Mouse (Mus musculus): ENCODE measurements around the gene Xkr8. TPM values are rescaled to one million over a fixed set of nuclear protein-coding genes. Genes with fewer than 3 reads are reported as not detected.

Xkr8 gene
- polyA plus RNA-seq, 1 experiment = 4.7 TPM

- no peaks in the 10 kb centered on the region for H3K79me3 ChIP-seq (ENCODE audit: low read depth)
- H3K27me3 ChIP-seq (ENCODE audit: control insufficient read depth, insufficient read depth, insufficient read length) = no peaks in the 10 kb centered on the region
- no peak overlapping the region for H3ac ChIP-seq (ENCODE audit: control insufficient read depth, insufficient read length, low read depth)
- H3K79me2 ChIP-seq (ENCODE audit: control insufficient read depth, insufficient read depth) = peaks cover 10% of the 10 kb centered on the region
- H3K36me3 ChIP-seq (ENCODE audit: control insufficient read depth, insufficient read depth) = no peaks in the 10 kb centered on the region
- no peak overlapping the region for H3K4me3 ChIP-seq (ENCODE audit: insufficient read depth, poor library complexity, severe bottlenecking)
- TF ChIP-seq USF1 (IDR thresholded peaks at IDR 0.05; ENCODE audit: low read depth) (no peak), CEBPB (IDR thresholded peaks at IDR 0.05; ENCODE audit: low read depth) (peak; percentile 19), MAX (IDR thresholded peaks at IDR 0.05) (no peak), FOSL1 (IDR thresholded peaks at IDR 0.05; ENCODE audit: insufficient read depth, low read length, poor library complexity, severe bottlenecking) (peak; percentile 29), MYOD1 (IDR thresholded peaks at IDR 0.05; ENCODE audit: control insufficient read depth, insufficient read length, low read depth) (no peak), MYOG (IDR thresholded peaks at IDR 0.05; ENCODE audit: control insufficient read depth, extremely low read depth, insufficient read length) (no peak), CTCF (IDR thresholded peaks at IDR 0.05; ENCODE audit: control insufficient read depth, insufficient read depth, insufficient read length) (no peak)
These were observed 25.4 kb upstream of the Xkr8 start for GRCm38 (mm10) chr4:132757633-132758351.

GRCm38 (mm10) chr4:132756974-132757373 is 24.6 kb upstream of the Xkr8 start, which contains the start of gene Smpdl3b:
Smpdl3b (minus strand) TSS chr4:132757252.
- no peaks in the 10 kb centered on the region for H3K36me3 ChIP-seq (ENCODE audit: control insufficient read depth, insufficient read depth)
- TF ChIP-seq CEBPB (IDR thresholded peaks at IDR 0.05; ENCODE audit: low read depth) (peak; percentile 30), MYOD1 (IDR thresholded peaks at IDR 0.05; ENCODE audit: control insufficient read depth, insufficient read length, low read depth) (no peak), USF1 (IDR thresholded peaks at IDR 0.05; ENCODE audit: low read depth) (peak; percentile 24), MYOG (IDR thresholded peaks at IDR 0.05; ENCODE audit: control insufficient read depth, extremely low read depth, insufficient read length) (no peak), MAX (IDR thresholded peaks at IDR 0.05) (peak; percentile 98), CTCF (IDR thresholded peaks at IDR 0.05; ENCODE audit: control insufficient read depth, insufficient read depth, insufficient read length) (peak; percentile 8), FOSL1 (IDR thresholded peaks at IDR 0.05; ENCODE audit: insufficient read depth, low read length, poor library complexity, severe bottlenecking) (no peak)

GRCm38 (mm10) chr4:132752992-132753391 is 20.6 kb upstream of the Xkr8 start:
- peaks cover 10% of the 10 kb centered on the region for H3K79me2 ChIP-seq (ENCODE audit: control insufficient read depth, insufficient read depth)
- no peaks in the 10 kb centered on the region for H3K27me3 ChIP-seq (ENCODE audit: control insufficient read depth, insufficient read depth, insufficient read length)
- no peaks in the 10 kb centered on the region for H3K36me3 ChIP-seq (ENCODE audit: control insufficient read depth, insufficient read depth)
- H3ac ChIP-seq (ENCODE audit: control insufficient read depth, insufficient read length, low read depth) = no peak overlapping the region
- TF ChIP-seq USF1 (IDR thresholded peaks at IDR 0.05; ENCODE audit: low read depth) = no peak
- no peak overlapping the region for H3K4me3 ChIP-seq (ENCODE audit: insufficient read depth, poor library complexity, severe bottlenecking)
- peaks cover 2% of the 10 kb centered on the region for H3K79me3 ChIP-seq (ENCODE audit: low read depth)

More at GRCm38 (mm10) chr4:132756974-132757373, 24.6 kb upstream of the Xkr8 start, which contains the start of gene Smpdl3b:
- H3K27me3 ChIP-seq (ENCODE audit: control insufficient read depth, insufficient read depth, insufficient read length) = no peaks in the 10 kb centered on the region
- peak within 1 kb of the TSS; percentile 81 for H3ac ChIP-seq (ENCODE audit: control insufficient read depth, insufficient read length, low read depth)
- no peaks in the 10 kb centered on the region for H3K79me3 ChIP-seq (ENCODE audit: low read depth)
- H3K4me3 ChIP-seq (ENCODE audit: insufficient read depth, poor library complexity, severe bottlenecking) = peak within 1 kb of the TSS; percentile 41
- H3K79me2 ChIP-seq (ENCODE audit: control insufficient read depth, insufficient read depth) = peaks cover 10% of the 10 kb centered on the region

GRCm38 (mm10) chr4:132749258-132749982 is 17.1 kb upstream of the Xkr8 start:
- no peaks in the 10 kb centered on the region for H3K36me3 ChIP-seq (ENCODE audit: control insufficient read depth, insufficient read depth)
- no peaks in the 10 kb centered on the region for H3K79me2 ChIP-seq (ENCODE audit: control insufficient read depth, insufficient read depth)
- no peak for TF ChIP-seq MYOD1 (IDR thresholded peaks at IDR 0.05; ENCODE audit: control insufficient read depth, insufficient read length, low read depth)
- TF ChIP-seq USF1 (IDR thresholded peaks at IDR 0.05; ENCODE audit: low read depth) = no peak
- no peak for TF ChIP-seq FOSL1 (IDR thresholded peaks at IDR 0.05; ENCODE audit: insufficient read depth, low read length, poor library complexity, severe bottlenecking)
- H3ac ChIP-seq (ENCODE audit: control insufficient read depth, insufficient read length, low read depth) = no peak overlapping the region
- H3K27me3 ChIP-seq (ENCODE audit: control insufficient read depth, insufficient read depth, insufficient read length) = no peaks in the 10 kb centered on the region
- H3K79me3 ChIP-seq (ENCODE audit: low read depth) = peaks cover 2% of the 10 kb centered on the region
- no peak overlapping the region for H3K4me3 ChIP-seq (ENCODE audit: insufficient read depth, poor library complexity, severe bottlenecking)

- no peak for TF ChIP-seq FOSL1 (IDR thresholded peaks at IDR 0.05; ENCODE audit: insufficient read depth, low read length, poor library complexity, severe bottlenecking)
- no peak for TF ChIP-seq CEBPB (IDR thresholded peaks at IDR 0.05; ENCODE audit: low read depth)
- TF ChIP-seq MYOD1 (IDR thresholded peaks at IDR 0.05; ENCODE audit: control insufficient read depth, insufficient read length, low read depth) = no peak
- TF ChIP-seq CTCF (IDR thresholded peaks at IDR 0.05; ENCODE audit: control insufficient read depth, insufficient read depth, insufficient read length) = no peak
- no peak for TF ChIP-seq MAX (IDR thresholded peaks at IDR 0.05)
- no peak for TF ChIP-seq MYOG (IDR thresholded peaks at IDR 0.05; ENCODE audit: control insufficient read depth, extremely low read depth, insufficient read length)
- TF ChIP-seq USF1 (IDR thresholded peaks at IDR 0.05; ENCODE audit: low read depth) = no peak
- H3K4me3 ChIP-seq (ENCODE audit: insufficient read depth, poor library complexity, severe bottlenecking) = no peak overlapping the region
- no peaks in the 10 kb centered on the region for H3K79me2 ChIP-seq (ENCODE audit: control insufficient read depth, insufficient read depth)
- H3K36me3 ChIP-seq (ENCODE audit: control insufficient read depth, insufficient read depth) = peaks cover 2% of the 10 kb centered on the region
- H3K27me3 ChIP-seq (ENCODE audit: control insufficient read depth, insufficient read depth, insufficient read length) = no peaks in the 10 kb centered on the region
- no peak overlapping the region for H3ac ChIP-seq (ENCODE audit: control insufficient read depth, insufficient read length, low read depth)
- H3K79me3 ChIP-seq (ENCODE audit: low read depth) = peaks cover 2% of the 10 kb centered on the region
These were observed 16.4 kb upstream of the Xkr8 start for GRCm38 (mm10) chr4:132748778-132749177.
